Mouse (Mus musculus) urinary bladder, postnatal 10 days (tissue): ENCODE measurements at regions not wholly inside any gene's neighbourhood (a gene's known extent, or its start where the extent isn't known, plus 50 kb on each side); places are given as distances from the start of the nearest gene placed in this dataset.

Experiments
- DNase-seq: peaks from one replicate; pipeline ENCODE4 v3.0.0; 2022; ENCODE audit warnings: low spot score

DNA sequence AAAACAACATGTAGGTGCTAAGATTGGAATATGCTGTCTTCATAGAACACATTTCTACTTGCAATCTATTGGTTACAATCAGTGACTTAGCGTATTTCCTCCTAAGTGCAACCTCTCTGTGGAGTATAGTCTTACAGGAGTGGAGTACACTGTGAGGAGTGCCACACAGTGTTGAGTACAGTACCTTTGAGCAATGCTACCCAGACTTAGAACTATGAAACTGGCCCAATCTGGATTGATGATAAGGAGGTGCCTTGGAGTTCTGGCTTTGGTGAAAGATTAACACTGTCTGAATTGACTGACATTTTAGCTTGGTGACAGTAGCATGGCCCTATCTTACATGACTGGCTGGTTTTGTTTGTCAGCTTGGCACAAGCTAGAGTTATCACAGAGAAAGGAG is 107.4 kb downstream of the Csl start:
- no peak for DNase-seq

DNA sequence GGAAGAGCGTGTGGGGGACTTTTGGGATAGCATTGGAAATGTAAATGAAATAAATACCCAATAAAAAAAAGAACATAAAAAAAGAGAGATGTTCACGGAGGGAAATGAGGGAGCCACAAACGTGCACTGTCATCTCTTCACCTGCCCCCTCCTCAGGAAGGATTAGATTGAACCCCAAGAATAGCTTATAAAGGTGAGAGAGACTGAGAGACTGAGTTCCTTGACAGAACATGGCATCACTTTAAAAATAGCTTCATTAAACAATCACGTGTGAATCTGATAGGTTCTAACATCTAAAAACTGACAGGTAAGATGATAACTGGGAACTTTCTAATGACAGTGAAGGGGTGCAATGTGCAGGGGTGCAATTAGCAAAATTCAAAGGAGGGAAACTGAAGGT is 105.2 kb downstream of the Csl start:
- DNase-seq, result no peak

DNA sequence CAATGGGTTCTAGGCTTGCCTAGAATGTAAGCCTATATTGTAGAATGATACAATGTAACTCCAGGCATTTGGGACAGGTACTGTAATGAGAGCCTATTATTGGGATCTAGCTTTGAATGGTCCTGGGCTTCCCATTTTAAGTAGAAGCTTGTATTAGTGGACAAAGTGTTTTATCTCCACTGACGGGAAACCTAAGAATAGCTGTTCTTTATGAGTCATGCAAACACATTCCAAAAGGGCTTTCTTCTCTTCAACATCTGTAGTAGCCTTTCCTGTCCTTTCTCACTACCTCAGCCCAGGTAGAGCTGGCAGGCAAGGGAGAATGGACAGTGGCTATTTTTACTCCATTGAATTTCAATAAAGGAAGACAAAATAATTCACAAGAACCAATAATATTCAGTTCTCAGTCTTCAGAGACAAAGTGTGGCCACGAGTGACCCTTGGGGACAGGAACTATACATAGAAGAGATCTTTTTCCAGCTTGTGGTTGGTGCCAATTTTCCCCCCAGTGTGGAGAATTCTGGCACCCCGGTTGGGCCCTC is 82.8 kb downstream of the Csl start:
- DNase-seq, result no peak

DNA sequence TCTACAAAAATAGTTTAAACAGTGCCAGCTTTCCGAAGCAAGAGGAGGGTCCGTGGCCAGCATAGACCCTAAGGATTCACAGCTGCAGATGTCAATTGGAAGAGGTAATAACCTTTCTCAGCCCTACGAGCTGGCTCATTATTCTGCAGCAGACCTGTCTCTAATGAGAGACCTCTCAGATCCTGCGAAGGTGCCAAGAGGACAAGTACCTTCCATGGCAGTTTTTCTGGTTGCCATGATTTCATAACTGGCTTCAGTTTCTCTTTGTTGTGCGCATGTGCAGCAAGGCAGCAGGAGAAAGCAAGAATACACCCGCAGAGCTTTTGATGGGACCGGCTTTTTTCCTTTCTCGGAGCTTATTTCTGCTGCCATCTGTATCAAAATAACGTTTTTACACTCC is 81.4 kb downstream of the Csl start:
- DNase-seq, result no peak

DNA sequence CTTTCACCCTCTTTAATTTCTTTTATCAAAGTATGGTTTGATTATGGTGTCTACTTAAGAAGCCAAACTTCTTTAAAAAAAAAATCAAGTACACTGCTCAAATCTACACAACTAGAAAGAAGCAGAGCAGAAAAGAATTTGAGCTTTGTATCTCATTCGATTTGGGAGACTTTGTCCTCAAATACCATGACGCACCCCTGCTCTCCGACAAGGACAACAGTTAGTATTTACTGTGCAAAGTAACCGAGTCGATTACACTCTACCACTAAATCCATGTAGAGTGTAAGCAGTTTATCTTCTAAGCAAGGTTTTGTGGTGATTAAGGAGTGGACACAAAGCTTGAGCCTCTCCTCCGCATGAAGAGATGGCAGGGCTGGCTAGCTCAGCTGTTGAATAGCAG is 79.6 kb downstream of the Csl start:
- no peak for DNase-seq

DNA sequence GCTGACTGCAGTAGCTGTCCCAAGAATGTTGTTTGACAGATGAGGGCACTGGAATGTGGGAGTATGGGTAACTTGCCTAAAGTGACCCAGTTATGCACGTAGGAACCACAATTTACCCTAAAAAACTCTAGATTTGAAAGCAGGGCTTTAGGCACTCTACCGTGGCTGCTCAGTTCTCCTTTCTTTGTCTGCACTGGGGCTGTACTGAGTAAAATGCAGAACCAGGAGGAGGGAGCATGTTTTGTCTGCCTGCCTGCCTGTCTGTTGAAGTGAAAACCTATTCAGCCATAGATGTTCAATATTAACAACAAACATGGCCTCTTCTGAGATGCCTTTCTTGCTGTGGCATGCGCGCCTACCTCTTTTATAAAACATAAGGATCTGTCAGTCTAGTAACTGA is 77.5 kb downstream of the Csl start:
- DNase-seq, result no peak

DNA sequence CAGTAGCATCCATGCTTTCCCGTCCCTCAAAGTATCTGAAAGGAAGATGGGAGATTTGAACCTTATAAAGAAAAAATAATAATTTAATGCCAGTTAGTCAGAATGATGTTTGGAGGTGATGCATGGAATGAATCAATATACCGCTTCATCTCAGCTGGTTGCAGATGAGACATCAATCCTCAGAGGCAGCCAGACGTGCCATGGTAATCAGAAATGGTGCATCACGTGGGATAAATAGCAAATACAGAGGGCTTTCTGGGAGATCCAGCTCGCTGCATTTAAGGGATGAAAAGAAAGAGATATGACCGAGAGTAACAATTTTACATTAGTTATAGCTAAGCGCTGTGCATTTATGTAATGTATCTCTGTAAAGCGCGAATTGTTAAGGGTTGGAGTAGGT is 77.1 kb downstream of the Csl start:
- no peak for DNase-seq

DNA sequence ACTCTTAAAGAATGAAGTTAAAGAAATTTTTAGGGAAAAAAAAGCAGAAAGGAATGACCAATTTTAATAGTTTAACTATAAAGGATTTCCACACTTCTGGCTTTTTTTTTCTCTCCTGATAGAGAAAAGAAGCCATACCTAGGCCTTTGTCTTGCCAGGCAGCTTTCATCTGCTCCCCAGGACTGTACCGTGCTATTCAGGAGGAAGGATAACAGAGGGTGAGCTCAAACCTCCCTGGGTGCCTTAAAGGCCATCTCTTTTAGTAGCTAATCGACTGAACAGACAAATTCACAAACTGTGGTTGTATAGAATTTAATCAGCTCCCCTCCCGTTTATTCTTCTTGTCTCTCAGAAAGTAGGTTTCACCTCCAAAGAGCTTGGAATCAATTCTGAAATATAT is 76.1 kb downstream of the Csl start:
- no peak for DNase-seq

DNA sequence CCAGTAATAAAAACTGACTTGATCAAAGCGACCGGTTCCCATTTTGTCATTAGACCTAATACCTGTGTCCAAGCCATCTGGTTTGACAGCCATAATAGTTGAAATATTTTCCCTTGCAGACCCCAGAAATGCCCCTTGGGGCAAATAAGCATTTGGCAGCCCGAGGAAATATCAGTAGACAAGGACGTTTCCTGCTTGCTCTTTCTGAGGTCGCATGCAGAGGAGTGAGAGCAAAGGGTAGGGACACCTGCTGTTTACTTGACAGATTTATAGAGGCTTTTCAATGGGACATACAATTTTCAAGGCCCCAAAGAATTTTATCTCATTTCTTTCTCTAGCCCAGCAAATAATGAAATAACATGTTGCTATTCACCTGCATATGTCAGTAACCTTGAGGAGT is 73.5 kb downstream of the Csl start:
- DNase-seq, result no peak

DNA sequence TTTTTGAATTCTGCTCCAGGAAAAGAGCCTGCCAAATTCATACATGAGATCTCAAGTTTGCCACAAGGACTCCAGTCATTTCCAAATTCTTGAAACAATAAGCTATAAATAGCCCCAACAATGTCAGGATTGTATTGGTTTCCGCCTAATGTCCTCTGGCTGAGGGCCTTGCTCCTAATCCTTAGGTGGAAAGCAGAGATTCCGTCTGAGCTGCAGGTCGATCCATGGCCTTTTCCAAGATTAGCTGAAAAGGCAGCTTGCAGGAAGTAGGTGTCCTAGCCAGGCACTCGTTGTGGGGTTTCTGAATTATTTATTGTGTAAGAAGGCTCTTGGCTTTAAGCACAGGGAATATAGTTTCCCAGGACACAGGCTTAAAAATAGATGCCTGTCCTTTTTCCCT is 72.4 kb downstream of the Csl start:
- DNase-seq, result no peak

DNA sequence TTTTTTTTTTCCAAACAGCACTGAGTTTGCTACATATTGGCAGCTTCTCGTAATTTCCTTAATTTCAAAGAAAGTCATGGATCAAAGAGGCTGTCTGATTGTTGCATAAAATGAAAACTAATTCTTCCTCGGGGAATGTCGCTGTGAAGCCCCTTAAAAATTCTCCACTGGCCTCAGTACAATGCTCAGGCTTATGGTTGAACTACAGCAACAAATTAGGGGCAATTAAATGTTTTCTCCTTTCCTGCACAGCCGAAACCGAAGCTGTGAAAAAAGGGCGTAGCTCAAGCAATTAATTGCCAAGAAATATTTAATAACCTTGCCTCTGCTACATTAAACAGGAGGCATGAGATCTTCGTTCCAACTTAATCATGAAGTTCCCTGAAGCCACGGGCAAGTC is 61.8 kb downstream of the Csl start:
- DNase-seq, result no peak

DNA sequence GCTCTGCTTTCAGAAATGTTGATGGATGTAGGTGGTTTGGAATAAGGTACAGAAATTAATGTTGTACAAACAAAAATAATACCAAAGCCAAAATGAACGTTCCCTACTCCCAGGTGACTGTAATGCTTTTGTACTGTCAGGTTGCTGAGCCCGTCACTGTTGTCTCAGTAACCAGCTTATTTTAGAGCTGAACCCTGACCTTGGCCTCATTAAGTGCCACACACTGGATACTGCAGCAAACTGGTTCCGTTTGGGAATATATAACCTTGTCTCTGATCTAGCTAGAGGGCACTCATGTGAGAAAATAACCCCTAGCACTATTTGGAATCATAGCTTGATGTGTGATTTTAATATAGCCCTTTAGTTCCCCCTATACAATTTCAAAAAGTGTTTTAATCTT is 60.0 kb downstream of the Csl start:
- DNase-seq, result no peak

DNA sequence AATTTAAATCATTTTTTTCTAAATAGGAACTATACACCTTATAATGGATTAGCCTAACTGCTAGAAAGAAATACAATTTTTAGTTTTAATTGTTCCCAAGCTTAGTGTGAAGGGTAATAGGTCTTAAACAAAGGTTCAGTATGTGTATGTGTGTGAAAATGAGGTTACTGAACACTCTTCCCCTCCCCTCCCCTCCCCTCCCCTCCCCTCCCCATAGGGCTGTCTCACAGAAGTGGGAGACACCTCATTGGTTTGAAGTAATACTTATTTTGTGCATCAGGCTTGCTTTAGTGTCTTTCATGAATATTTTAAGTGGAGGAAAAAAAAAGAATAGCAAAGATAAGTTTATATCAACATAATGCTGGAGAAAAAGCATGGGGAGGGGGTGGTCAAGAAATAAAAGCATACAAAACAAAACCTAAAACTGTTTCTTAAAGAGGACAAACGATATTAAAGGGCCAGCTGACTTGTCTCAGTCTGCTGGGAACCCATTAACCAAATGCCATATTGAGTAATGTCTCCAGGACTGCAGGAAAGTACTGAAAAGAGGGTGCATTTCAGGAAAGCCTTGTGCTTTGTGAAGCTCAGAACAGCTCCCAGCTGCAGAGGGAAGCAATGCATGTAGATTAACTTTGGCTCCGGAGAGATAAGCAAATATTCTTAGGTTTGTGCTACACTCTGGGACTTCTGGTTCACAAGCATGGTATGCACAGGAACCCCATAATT is 59.2 kb downstream of the Csl start:
- no peak for DNase-seq
